Mouse (Mus musculus) midbrain, embryonic 12.5 days (tissue): Measurements from ENCODE around the gene Cit. TPM values are rescaled to one million over a fixed set of nuclear protein-coding genes. Genes with fewer than 3 reads are reported as not detected.

Experiments
- ATAC-seq: fragments of 200-750 bp; cut with Nextera tagmentation; 2 replicates; pipeline ENCODE4 v1.8.0; 2017; ENCODE audit warnings: low read depth, moderate TSS enrichment, moderate library complexity; ENCODE audit not compliant: low FRiP score
- H3K27ac ChIP-seq: fragments of 300-500 bp; sonication (generic); replicated peaks from 2 replicates; pipeline ENCODE4 v1.5.1; 2016; ENCODE audit warnings: mild to moderate bottlenecking
- H3K27me3 ChIP-seq: fragments of 300-500 bp; sonication (generic); 2 replicates; pipeline ENCODE4 v1.6.1; 2016; ENCODE audit warnings: mild to moderate bottlenecking
- H3K36me3 ChIP-seq: fragments of 300-500 bp; sonication (generic); 2 replicates; pipeline ENCODE4 v1.6.1; 2016
- H3K4me1 ChIP-seq: fragments of 300-500 bp; sonication (generic); 2 replicates; pipeline ENCODE4 v1.6.1; 2016
- H3K4me2 ChIP-seq: fragments of 300-500 bp; sonication (generic); replicated peaks from 2 replicates; pipeline ENCODE4 v1.6.1; 2016; ENCODE audit warnings: mild to moderate bottlenecking, moderate library complexity
- H3K4me3 ChIP-seq: fragments of 300-500 bp; sonication (generic); 2 replicates; pipeline ENCODE4 v1.5.1; 2016; ENCODE audit warnings: mild to moderate bottlenecking
- H3K9ac ChIP-seq: fragments of 300-500 bp; sonication (generic); replicated peaks from 2 replicates; pipeline ENCODE4 v1.6.1; 2016; ENCODE audit warnings: mild to moderate bottlenecking, moderate library complexity
- H3K9me3 ChIP-seq: fragments of 300-500 bp; sonication (generic); 2 replicates; pipeline ENCODE4 v1.6.1; 2016; ENCODE audit warnings: mild to moderate bottlenecking
- WGBS: fragments of 180-500 bp; shearing (Covaris S2); methylation state at CpG from one replicate; pipeline ENCODE4 v1.1.7; 2016; 5-methylcytosine and 5-hydroxymethylcytosine counted together
- polyA plus RNA-seq: library from polyadenylated mRNA; unstranded; fragments of >200 nt; fragmentation: Nextera tagmentation; extraction: Ambion mirVana; gene quantifications from 2 replicates; pipeline ENCODE4 v1.2.1, GENCODE M21; 2016

Cit gene
- polyA plus RNA-seq, 1 experiment from 2014 or later, result 42.5 TPM

DNA sequence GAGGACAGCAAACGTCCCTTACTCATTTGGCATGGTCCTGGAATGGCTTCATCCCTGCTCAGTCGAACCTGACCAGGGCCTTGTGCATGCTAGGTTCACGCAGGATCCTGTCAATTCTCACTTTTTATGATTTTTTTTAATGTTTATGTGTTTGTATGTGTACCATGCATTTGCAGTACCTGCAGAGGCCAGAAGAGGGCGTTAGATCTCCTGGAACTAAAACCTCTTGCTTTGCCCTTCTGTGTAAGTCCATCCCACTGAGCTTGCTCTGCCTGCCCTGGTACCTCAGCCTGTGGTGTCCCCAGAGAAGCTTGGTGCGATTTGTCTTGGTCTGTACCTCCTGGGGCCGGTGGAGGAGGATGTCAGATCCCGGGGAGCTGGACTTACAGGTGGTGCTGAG lies 105.9 kb downstream of the Cit start:
- no peaks in the 10 kb centered on the region for H3K4me1 ChIP-seq
- H3K36me3 ChIP-seq, result peaks cover 89% of the 10 kb centered on the region
- no peak for ATAC-seq
- no peak overlapping the region for H3K9ac ChIP-seq
- H3K4me3 ChIP-seq, result no peak overlapping the region
- no peaks in the 10 kb centered on the region for H3K27me3 ChIP-seq
- no peak overlapping the region for H3K4me2 ChIP-seq
- no peak overlapping the region for H3K27ac ChIP-seq
- 0 out of 2 replicates have a peak, but pooled peaks cover 4% of the 10 kb centered on the region for H3K9me3 ChIP-seq
- 87% methylated on average over 7 of the region's 7 CpGs for WGBS

DNA sequence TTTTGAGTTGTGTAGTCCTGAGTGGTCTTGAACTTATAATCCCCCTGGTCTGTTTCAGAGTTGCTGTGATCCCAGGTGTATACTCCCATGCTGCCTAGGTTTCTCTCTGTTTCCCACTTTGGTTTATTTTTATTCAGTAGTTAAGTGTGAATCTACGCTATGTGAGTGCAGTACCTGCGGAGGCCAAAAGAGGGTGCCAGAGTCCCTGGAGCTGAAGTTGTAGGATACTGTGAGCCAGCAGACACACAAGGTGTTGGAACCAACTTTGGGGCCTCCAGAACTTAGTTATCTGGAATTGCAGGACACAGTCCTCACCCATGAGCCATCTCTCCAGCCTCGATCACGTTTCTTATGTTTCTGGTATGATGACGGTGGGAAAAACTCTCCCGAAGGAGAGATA lies 108.1 kb downstream of the Cit start:
- Histone ChIP-seq H3K36me3 (peaks cover 83% of the 10 kb centered on the region), H3K9ac (no peak overlapping the region), H3K9me3 (0 out of 2 replicates have a peak, but pooled peaks cover 7% of the 10 kb centered on the region), H3K27me3 (no peaks in the 10 kb centered on the region), H3K4me2 (no peak overlapping the region), H3K27ac (no peak overlapping the region), H3K4me3 (no peak overlapping the region), H3K4me1 (no peaks in the 10 kb centered on the region)
- ATAC-seq, result no peak
- over 99% methylated on average over 6 of the region's 6 CpGs for WGBS

DNA sequence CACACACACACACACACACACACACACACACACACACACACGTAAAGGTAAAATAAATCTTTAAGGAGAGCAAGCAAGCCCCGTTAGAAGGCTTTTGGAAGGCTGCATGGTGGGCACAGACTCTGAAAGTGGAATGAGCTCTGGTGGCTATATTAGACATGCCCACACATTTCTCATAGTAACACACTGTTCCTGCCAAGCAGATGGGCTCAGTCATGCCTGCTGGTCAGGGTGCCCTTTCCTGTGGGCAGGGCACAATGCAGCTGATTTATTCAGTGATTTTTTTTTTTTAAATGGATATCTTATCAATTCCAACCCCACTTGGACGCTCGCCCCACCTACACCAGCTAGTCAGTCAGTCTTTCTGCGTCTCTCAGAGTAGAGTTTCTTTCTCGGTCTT lies 109.0 kb downstream of the Cit start:
- Histone ChIP-seq H3K4me2 (no peak overlapping the region), H3K9ac (no peak overlapping the region), H3K4me1 (no peaks in the 10 kb centered on the region), H3K4me3 (no peak overlapping the region), H3K27ac (no peak overlapping the region), H3K9me3 (0 out of 2 replicates have a peak, but pooled peaks cover 7% of the 10 kb centered on the region), H3K36me3 (peaks cover 74% of the 10 kb centered on the region), H3K27me3 (no peaks in the 10 kb centered on the region)
- ATAC-seq, result no peak
- WGBS, result 94% methylated on average over 6 of the region's 6 CpGs

DNA sequence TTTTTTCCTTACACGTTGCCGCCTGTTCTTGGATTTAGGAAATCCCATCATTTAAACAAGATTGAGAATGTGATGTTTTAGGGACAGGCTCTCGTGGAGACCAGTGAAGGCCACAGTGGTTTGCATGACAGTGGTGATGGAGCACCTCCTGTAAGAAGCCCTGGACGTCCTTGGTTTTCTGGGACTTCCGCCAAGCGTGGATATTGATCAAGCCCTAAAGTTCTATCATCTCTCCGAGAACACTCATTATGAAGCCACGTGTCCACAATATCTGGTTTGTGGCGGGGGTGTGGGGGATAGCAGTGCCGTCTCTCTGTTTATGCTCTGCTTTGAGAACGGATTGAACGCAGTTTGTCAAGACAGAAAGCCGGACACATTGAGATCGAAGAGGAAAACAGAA lies 109.5 kb downstream of the Cit start:
- Histone ChIP-seq H3K27me3 (no peaks in the 10 kb centered on the region), H3K9ac (no peak overlapping the region)
- ATAC-seq, result no peak

DNA sequence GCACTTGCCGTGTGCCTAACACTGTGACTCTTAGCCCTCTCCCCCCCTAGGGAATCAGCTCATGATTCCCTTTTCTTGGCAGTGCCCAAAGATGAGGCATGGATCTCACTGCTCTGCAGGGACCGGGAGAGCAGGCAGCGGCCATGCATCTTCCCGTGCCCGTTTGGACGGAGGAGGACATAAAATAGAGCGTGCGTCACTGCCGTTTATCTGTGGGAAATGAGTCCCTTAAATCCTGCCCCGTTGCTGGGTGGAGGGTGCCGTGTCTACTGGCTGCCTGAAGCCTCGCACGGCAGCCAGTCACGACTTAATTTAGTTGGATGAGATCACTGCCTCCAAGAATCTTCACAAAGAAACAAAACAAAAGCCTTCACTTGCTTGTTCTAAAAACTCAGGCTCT lies 110.1 kb downstream of the Cit start:
- Histone ChIP-seq H3K36me3 (peaks cover 74% of the 10 kb centered on the region), H3K4me2 (no peak overlapping the region), H3K9ac (no peak overlapping the region), H3K27ac (no peak overlapping the region), H3K4me1 (no peaks in the 10 kb centered on the region), H3K4me3 (no peak overlapping the region), H3K9me3 (0 out of 2 replicates have a peak, but pooled peaks cover 7% of the 10 kb centered on the region), H3K27me3 (no peaks in the 10 kb centered on the region)
- no peak for ATAC-seq
- 93% methylated on average over 14 of the region's 14 CpGs for WGBS

More for the DNA sequence above, 109.5 kb downstream of the Cit start:
- H3K9me3 ChIP-seq, result 0 out of 2 replicates have a peak, but pooled peaks cover 7% of the 10 kb centered on the region
- WGBS, result 98% methylated on average over 14 of the region's 14 CpGs
- H3K4me3 ChIP-seq, result no peak overlapping the region
- H3K4me2 ChIP-seq, result no peak overlapping the region
- no peak overlapping the region for H3K27ac ChIP-seq
- H3K36me3 ChIP-seq, result peaks cover 74% of the 10 kb centered on the region
- H3K4me1 ChIP-seq, result no peaks in the 10 kb centered on the region

DNA sequence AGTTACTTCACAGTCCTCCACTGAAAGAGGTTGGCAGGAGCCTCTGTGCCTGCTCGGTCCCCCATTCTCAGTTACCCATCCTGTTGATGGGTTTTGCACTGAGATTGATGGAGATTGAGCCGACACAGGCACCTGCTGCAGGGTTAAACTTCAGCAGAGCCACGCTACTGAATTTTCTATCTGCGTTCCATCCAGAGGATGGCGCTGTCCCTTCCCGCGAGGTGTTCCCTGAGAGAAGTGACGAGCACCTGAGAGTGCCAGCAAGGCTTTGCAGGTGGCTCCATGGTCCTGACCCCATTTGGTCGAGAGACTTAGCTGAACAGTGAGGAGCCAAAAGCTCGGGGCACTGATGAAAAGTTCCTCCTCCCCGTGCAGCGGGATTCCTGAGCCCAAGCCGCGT lies 111.0 kb downstream of the Cit start:
- Histone ChIP-seq H3K27ac (no peak overlapping the region), H3K36me3 (peaks cover 65% of the 10 kb centered on the region), H3K4me1 (no peaks in the 10 kb centered on the region), H3K27me3 (no peaks in the 10 kb centered on the region), H3K9me3 (0 out of 2 replicates have a peak, but pooled peaks cover 7% of the 10 kb centered on the region), H3K4me2 (no peak overlapping the region), H3K9ac (no peak overlapping the region), H3K4me3 (no peak overlapping the region)
- WGBS, result over 99% methylated on average over 14 of the region's 14 CpGs
- ATAC-seq, result no peak

DNA sequence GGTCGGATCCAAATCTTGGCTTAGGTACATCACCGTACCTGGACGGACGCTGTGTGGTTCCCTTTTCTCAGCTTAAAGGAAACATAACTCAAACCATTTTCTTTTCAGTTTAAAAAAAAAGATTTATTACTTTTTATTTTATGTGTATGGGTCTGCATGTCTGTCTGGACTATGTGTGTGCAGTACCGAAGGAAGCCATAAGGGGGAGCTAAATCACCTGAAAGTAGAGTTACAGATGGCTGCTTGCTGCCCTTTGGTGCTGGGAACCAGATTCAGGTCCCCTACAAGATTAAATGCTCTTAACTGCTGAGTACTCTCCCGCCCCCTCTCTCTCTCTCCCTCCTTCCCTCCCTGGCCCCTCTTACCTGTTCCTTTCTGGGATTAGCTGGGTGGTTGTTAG lies 112.1 kb downstream of the Cit start:
- Histone ChIP-seq H3K36me3 (peaks cover 59% of the 10 kb centered on the region), H3K4me1 (no peaks in the 10 kb centered on the region), H3K27ac (no peak overlapping the region), H3K4me3 (no peak overlapping the region), H3K27me3 (no peaks in the 10 kb centered on the region), H3K9ac (no peak overlapping the region), H3K9me3 (0 out of 2 replicates have a peak, but pooled peaks cover 7% of the 10 kb centered on the region), H3K4me2 (no peak overlapping the region)
- over 99% methylated on average over 6 of the region's 6 CpGs for WGBS
- no peak for ATAC-seq

DNA sequence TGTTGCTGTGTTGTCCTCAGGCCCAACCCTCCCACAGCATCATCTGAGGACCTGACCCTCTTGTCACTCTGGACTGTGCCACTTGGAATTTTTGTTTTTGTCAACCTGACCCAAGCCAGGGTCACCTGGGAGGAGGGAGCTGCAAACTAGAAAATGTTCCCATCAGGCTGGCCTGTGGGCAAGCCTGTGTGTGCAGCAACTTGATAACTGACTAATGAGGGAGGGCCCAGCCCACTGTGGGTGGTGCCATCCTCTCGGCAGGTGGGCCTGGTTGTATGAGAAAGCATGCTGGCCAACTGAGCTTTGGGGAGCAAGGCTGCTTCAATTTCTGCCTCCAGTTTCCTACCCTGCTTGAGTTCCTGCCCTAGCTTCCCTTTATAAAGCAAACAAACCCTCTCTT lies 113.3 kb downstream of the Cit start:
- WGBS, result 59% methylated on average over 1 of the region's 1 CpGs

DNA sequence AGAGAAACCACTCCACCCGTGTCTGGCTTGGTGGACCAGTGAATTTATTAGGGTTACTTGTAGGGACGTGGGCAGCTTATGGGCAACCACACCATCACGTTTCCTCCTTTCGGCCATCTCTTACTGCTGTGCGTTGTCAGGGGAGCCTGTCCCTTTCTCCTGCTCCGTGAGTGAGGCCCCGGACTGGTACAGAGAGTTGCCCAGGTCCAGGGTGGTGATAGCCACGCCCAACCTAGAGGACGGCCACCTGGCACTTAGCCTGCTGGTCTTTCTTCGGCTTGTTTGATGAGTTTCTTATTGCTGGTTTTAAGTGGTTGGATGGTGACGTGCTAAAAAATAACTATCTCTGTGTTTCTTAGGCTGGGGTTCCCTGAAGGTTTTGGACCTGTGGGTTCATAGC lies 113.7 kb downstream of the Cit start:
- no peak for ATAC-seq
- WGBS, result 90% methylated on average over 11 of the region's 11 CpGs
- H3K36me3 ChIP-seq, result peaks cover 44% of the 10 kb centered on the region

More for the DNA sequence above, 113.3 kb downstream of the Cit start:
- no peak for ATAC-seq
- no peak overlapping the region for H3K4me3 ChIP-seq
- H3K4me2 ChIP-seq, result no peak overlapping the region
- no peaks in the 10 kb centered on the region for H3K4me1 ChIP-seq
- 0 out of 2 replicates have a peak, but pooled peaks cover 3% of the 10 kb centered on the region for H3K9me3 ChIP-seq
- H3K27me3 ChIP-seq, result no peaks in the 10 kb centered on the region
- H3K27ac ChIP-seq, result no peak overlapping the region
- no peak overlapping the region for H3K9ac ChIP-seq
- H3K36me3 ChIP-seq, result peaks cover 49% of the 10 kb centered on the region

DNA sequence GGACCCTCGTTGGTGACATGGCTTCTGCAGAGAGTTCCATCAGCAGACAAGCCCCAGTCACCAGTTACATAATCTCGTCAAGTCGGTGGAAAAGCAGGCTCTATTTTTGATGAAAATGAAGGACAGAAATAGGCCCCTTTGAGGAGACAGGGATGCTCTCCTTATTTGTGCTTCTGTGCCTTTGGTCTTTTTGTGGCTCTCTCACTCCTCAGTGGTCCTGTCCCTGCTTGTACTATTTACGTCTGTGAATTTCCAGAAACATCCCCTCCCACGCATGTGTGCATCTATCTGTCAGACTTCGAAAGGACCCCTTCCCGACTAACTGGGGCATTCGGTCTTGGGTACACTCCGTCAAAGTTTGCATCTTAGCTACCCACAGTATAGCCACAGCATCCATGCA lies 116.7 kb downstream of the Cit start:
- Histone ChIP-seq H3K36me3 (peaks cover 23% of the 10 kb centered on the region), H3K27ac (no peak overlapping the region), H3K4me2 (no peak overlapping the region), H3K4me3 (no peak overlapping the region), H3K9ac (no peak overlapping the region), H3K27me3 (no peaks in the 10 kb centered on the region), H3K4me1 (no peaks in the 10 kb centered on the region), H3K9me3 (0 out of 2 replicates have a peak, but pooled peaks cover 3% of the 10 kb centered on the region)
- WGBS, result 92% methylated on average over 9 of the region's 9 CpGs
- ATAC-seq, result no peak

More for the DNA sequence above, 113.7 kb downstream of the Cit start:
- Histone ChIP-seq H3K4me1 (no peaks in the 10 kb centered on the region), H3K9ac (no peak overlapping the region), H3K4me2 (no peak overlapping the region), H3K27me3 (no peaks in the 10 kb centered on the region), H3K27ac (no peak overlapping the region), H3K9me3 (0 out of 2 replicates have a peak, but pooled peaks cover 3% of the 10 kb centered on the region), H3K4me3 (no peak overlapping the region)

DNA sequence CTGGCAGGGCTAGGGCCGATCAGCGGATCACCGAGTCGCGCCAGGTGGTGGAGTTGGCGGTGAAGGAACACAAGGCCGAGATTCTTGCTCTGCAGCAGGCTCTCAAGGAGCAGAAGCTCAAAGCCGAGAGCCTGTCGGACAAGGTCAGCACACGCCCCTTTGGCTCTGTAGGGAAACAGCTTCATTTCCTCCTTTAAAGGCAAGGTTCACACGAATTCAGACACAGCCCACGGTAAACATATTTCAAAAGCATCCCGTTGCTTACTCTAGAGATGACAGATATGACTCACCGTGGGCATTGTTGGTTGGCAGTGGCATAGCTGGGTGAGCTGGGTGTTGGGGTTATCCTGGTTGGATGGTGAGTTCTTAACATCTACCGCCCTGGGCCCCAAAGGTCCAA lies 126.2 kb downstream of the Cit start:
- WGBS, result 92% methylated on average over 15 of the region's 15 CpGs
- Histone ChIP-seq H3K27me3 (no peaks in the 10 kb centered on the region), H3K4me1 (no peaks in the 10 kb centered on the region), H3K27ac (no peak overlapping the region), H3K36me3 (peaks cover 57% of the 10 kb centered on the region), H3K4me2 (no peak overlapping the region), H3K9me3 (no peaks in the 10 kb centered on the region), H3K4me3 (no peak overlapping the region), H3K9ac (no peak overlapping the region)
- ATAC-seq, result no peak

DNA sequence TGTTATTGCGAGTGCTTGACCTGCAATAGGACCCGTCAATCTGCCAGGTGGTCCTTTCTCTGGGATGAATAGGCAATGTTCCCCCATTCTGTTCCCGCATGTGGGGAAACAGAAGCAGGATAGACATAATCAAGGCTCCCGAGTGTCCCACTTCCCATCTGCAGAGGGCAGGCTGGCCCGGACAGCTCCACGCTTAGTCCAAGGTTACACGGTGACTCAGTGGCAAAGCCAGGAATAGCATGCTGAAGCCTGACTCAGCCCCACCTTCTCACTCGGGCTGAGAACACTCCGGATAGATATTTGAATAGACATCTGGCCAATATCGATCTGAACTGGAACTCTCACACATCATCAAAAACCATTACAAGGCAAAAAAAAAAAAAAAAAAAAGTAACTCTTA lies 130.6 kb downstream of the Cit start:
- H3K4me3 ChIP-seq, result no peak overlapping the region
- H3K4me1 ChIP-seq, result no peaks in the 10 kb centered on the region
- WGBS, result 96% methylated on average over 10 of the region's 10 CpGs
- no peaks in the 10 kb centered on the region for H3K27me3 ChIP-seq
- no peak for ATAC-seq
- H3K4me2 ChIP-seq, result no peak overlapping the region
- H3K36me3 ChIP-seq, result peaks cover 65% of the 10 kb centered on the region
- no peak overlapping the region for H3K9ac ChIP-seq
- no peak overlapping the region for H3K27ac ChIP-seq
- no peaks in the 10 kb centered on the region for H3K9me3 ChIP-seq

DNA sequence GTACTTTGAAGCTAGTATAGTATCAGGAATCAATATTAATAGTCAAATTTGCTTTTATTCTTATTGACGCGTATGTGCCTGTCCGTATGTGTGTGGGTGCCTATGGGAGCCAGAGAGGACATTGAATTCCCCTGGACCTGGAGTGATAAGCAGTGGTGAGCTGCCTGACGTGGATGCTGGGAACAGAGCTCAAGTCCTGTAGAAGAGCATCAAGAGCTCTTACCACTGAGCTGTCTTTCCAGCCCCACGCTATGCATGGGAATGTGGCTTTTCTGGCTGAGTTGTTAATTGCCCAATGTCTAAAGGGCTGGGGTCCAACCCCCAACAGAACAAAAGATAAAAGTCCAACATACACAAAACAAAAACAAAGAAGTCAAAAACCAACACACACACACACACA lies 131.4 kb downstream of the Cit start:
- H3K36me3 ChIP-seq, result peaks cover 58% of the 10 kb centered on the region
- no peak for ATAC-seq
- no peak overlapping the region for H3K27ac ChIP-seq
- H3K4me2 ChIP-seq, result no peak overlapping the region
- H3K9ac ChIP-seq, result no peak overlapping the region
- no peak overlapping the region for H3K4me3 ChIP-seq
- 93% methylated on average over 5 of the region's 5 CpGs for WGBS
- no peaks in the 10 kb centered on the region for H3K27me3 ChIP-seq
- H3K4me1 ChIP-seq, result no peaks in the 10 kb centered on the region
- H3K9me3 ChIP-seq, result no peaks in the 10 kb centered on the region
